Mouse (Mus musculus) forebrain, embryonic 16.5 days (tissue): Measurements from ENCODE around the gene Lgi4. TPM values are rescaled to one million over a fixed set of nuclear protein-coding genes. Genes with fewer than 3 reads are reported as not detected.

Experiments
- ATAC-seq: fragments of 200-750 bp; cut with Nextera tagmentation; 2 replicates; pipeline ENCODE4 v1.8.0; 2017; ENCODE audit warnings: mild to moderate bottlenecking, moderate library complexity
- H3K27ac ChIP-seq: fragments of 300-500 bp; sonication (generic); 2 replicates; pipeline ENCODE4 v1.5.1; 2014; ENCODE audit warnings: low read length, control low read depth
- H3K27me3 ChIP-seq: fragments of 300-500 bp; sonication (generic); replicated peaks from 2 replicates; pipeline ENCODE4 v1.6.1; 2014; ENCODE audit warnings: low read length; ENCODE audit not compliant: control insufficient read depth, insufficient read depth
- H3K36me3 ChIP-seq: fragments of 300-500 bp; sonication (generic); 2 replicates; pipeline ENCODE4 v1.6.1; 2014; ENCODE audit not compliant: control insufficient read depth, insufficient read depth
- H3K4me1 ChIP-seq: fragments of 300-500 bp; sonication (generic); replicated peaks from 2 replicates; pipeline ENCODE4 v1.6.1; 2014; ENCODE audit warnings: low read length; ENCODE audit not compliant: control insufficient read depth, insufficient read depth
- H3K4me2 ChIP-seq: fragments of 300-500 bp; sonication (generic); 2 replicates; pipeline ENCODE4 v1.6.1; 2014; ENCODE audit warnings: mild to moderate bottlenecking, low read length, control low read depth
- H3K4me3 ChIP-seq: fragments of 300-500 bp; sonication (generic); replicated peaks from 2 replicates; pipeline ENCODE4 v1.5.1; 2014; ENCODE audit warnings: mild to moderate bottlenecking, low read length, control low read depth
- H3K9ac ChIP-seq: fragments of 300-500 bp; sonication (generic); replicated peaks from 2 replicates; pipeline ENCODE4 v1.6.1; 2014; ENCODE audit warnings: low read depth, low read length, control low read depth
- H3K9me3 ChIP-seq: fragments of 300-500 bp; sonication (generic); 2 replicates; pipeline ENCODE4 v1.6.1; 2016; ENCODE audit warnings: low read length; ENCODE audit not compliant: control insufficient read depth
- WGBS: fragments of 180-500 bp; shearing (Covaris S2); extraction: QIAGEN DNeasy Blood & Tissue Kit; methylation state at CpG from one replicate; pipeline ENCODE4 v1.1.7; 2014; 5-methylcytosine and 5-hydroxymethylcytosine counted together
- polyA plus RNA-seq: library from polyadenylated mRNA; unstranded; fragments of >200 nt; fragmentation: Nextera tagmentation; extraction: Ambion mirVana; gene quantifications from 2 replicates; pipeline ENCODE4 v1.2.1, GENCODE M21; 2015

Lgi4 gene
- polyA plus RNA-seq, 1 experiment from 2014 or later, result 0.20 TPM

- Histone ChIP-seq H3K4me1 (peaks cover 21% of the 10 kb centered on the region), H3K4me3 (no peak overlapping the region), H3K27ac (no peak overlapping the region), H3K36me3 (no peaks in the 10 kb centered on the region), H3K27me3 (peaks cover 26% of the 10 kb centered on the region), H3K9me3 (no peaks in the 10 kb centered on the region), H3K4me2 (no peak overlapping the region), H3K9ac (no peak overlapping the region)
- 31% methylated on average over 3 of the region's 4 CpGs for WGBS
- no peak for ATAC-seq
These were observed 3.3 kb upstream of the Lgi4 start for GRCm38 (mm10) chr7:31055883-31056282.

GRCm38 (mm10) chr7:31056448-31056847 lies 2.7 kb upstream of the Lgi4 start:
- Histone ChIP-seq H3K9me3 (no peaks in the 10 kb centered on the region), H3K4me3 (no peak overlapping the region), H3K4me1 (peaks cover 15% of the 10 kb centered on the region), H3K36me3 (no peaks in the 10 kb centered on the region), H3K4me2 (no peak overlapping the region), H3K9ac (no peak overlapping the region), H3K27ac (no peak overlapping the region), H3K27me3 (peaks cover 21% of the 10 kb centered on the region)
- ATAC-seq, result no peak
- 81% methylated on average over 7 of the region's 7 CpGs for WGBS

- 69% methylated on average over 2 of the region's 2 CpGs for WGBS
- H3K9me3 ChIP-seq, result no peaks in the 10 kb centered on the region
- peaks cover 14% of the 10 kb centered on the region for H3K27me3 ChIP-seq
- H3K4me1 ChIP-seq, result peaks cover 9% of the 10 kb centered on the region
- H3K9ac ChIP-seq, result no peak within 1 kb of the TSS
- H3K4me3 ChIP-seq, result no peak within 1 kb of the TSS
- no peak for ATAC-seq
- H3K36me3 ChIP-seq, result no peaks in the 10 kb centered on the region
- H3K27ac ChIP-seq, result no peak within 1 kb of the TSS
- no peak within 1 kb of the TSS for H3K4me2 ChIP-seq
These were observed 2.1 kb upstream of the Lgi4 start, which contains the start of gene Fxyd1 for GRCm38 (mm10) chr7:31057071-31057470. Fxyd1 (minus strand) TSS chr7:31057199.

- H3K4me1 ChIP-seq, result peaks cover 2% of the 10 kb centered on the region
- no peak overlapping the region for H3K4me2 ChIP-seq
- no peak overlapping the region for H3K27ac ChIP-seq
- H3K9ac ChIP-seq, result no peak overlapping the region
- no peak for ATAC-seq
- no peaks in the 10 kb centered on the region for H3K36me3 ChIP-seq
- 78% methylated on average over 5 of the region's 5 CpGs for WGBS
- no peaks in the 10 kb centered on the region for H3K9me3 ChIP-seq
- H3K4me3 ChIP-seq, result no peak overlapping the region
- peaks cover 8% of the 10 kb centered on the region for H3K27me3 ChIP-seq
These were observed 1.4 kb upstream of the Lgi4 start for GRCm38 (mm10) chr7:31057730-31058129.

GRCm38 (mm10) chr7:31058211-31058610 lies 931 bp upstream of the Lgi4 start:
- H3K27me3 ChIP-seq, result peaks cover 5% of the 10 kb centered on the region; the same call in 1 of the 2 replicates
- H3K4me1 ChIP-seq, result no peaks in the 10 kb centered on the region; the same call in 1 of the 2 replicates

GRCm38 (mm10) chr7:31059919-31060620 lies 928 bp downstream of the Lgi4 start:
- Histone ChIP-seq H3K4me1 (no peaks in the 10 kb centered on the region; the same call in 1 of the 2 replicates), H3K9me3 (no peaks in the 10 kb centered on the region), H3K36me3 (no peaks in the 10 kb centered on the region), H3K27ac (no peak overlapping the region), H3K27me3 (no peaks in the 10 kb centered on the region), H3K4me2 (no peak overlapping the region), H3K4me3 (no peak overlapping the region), H3K9ac (no peak overlapping the region)
- 62% methylated on average over 11 of the region's 11 CpGs for WGBS
- ATAC-seq, result no peak

More at GRCm38 (mm10) chr7:31058211-31058610, 931 bp upstream of the Lgi4 start:
- Histone ChIP-seq H3K9me3 (no peaks in the 10 kb centered on the region), H3K36me3 (no peaks in the 10 kb centered on the region), H3K9ac (no peak overlapping the region), H3K4me2 (no peak overlapping the region), H3K27ac (no peak overlapping the region), H3K4me3 (no peak overlapping the region)
- WGBS, result 86% methylated on average over 6 of the region's 6 CpGs
- ATAC-seq, result no peak

- Histone ChIP-seq H3K9me3 (no peaks in the 10 kb centered on the region), H3K27ac (no peak overlapping the region), H3K4me3 (no peak overlapping the region), H3K4me1 (no peaks in the 10 kb centered on the region), H3K4me2 (no peak overlapping the region), H3K9ac (no peak overlapping the region), H3K27me3 (no peaks in the 10 kb centered on the region), H3K36me3 (no peaks in the 10 kb centered on the region)
- 88% methylated on average over 7 of the region's 7 CpGs for WGBS
- no peak for ATAC-seq
These were observed 1.5 kb downstream of the Lgi4 start for GRCm38 (mm10) chr7:31060621-31061010.

GRCm38 (mm10) chr7:31063074-31063560 lies 4.0 kb downstream of the Lgi4 start:
- no peak overlapping the region for H3K4me2 ChIP-seq
- H3K27me3 ChIP-seq, result no peaks in the 10 kb centered on the region
- H3K27ac ChIP-seq, result no peak overlapping the region
- WGBS, result 89% methylated on average over 12 of the region's 12 CpGs
- H3K4me1 ChIP-seq, result no peaks in the 10 kb centered on the region
- no peak overlapping the region for H3K9ac ChIP-seq
- no peak overlapping the region for H3K4me3 ChIP-seq
- H3K36me3 ChIP-seq, result no peaks in the 10 kb centered on the region
- no peaks in the 10 kb centered on the region for H3K9me3 ChIP-seq
- no peak for ATAC-seq

- Histone ChIP-seq H3K27ac (no peak overlapping the region), H3K36me3 (no peaks in the 10 kb centered on the region), H3K9me3 (no peaks in the 10 kb centered on the region), H3K4me2 (no peak overlapping the region), H3K9ac (no peak overlapping the region), H3K4me3 (no peak overlapping the region), H3K4me1 (no peaks in the 10 kb centered on the region), H3K27me3 (no peaks in the 10 kb centered on the region)
- WGBS, result 27% methylated on average over 5 of the region's 5 CpGs
- ATAC-seq, result no peak
These were observed 8.7 kb downstream of the Lgi4 start for GRCm38 (mm10) chr7:31067836-31068235.
